In genomic region chr19:32346176-32346575, GRCm38 (mm10) we compare ENCODE assay signal across 8 mouse cellular contexts. TPM values are rescaled to one million over a fixed set of nuclear protein-coding genes. Genes with fewer than 3 reads are reported as not detected.
DNase-seq lines count a peak whose midpoint lies in the region; ATAC-seq lines count a peak whose summit lies in the region.

No protein-coding gene starts in this region.

- H3K27me3 ChIP-seq in neural tube, embryonic 13.5 days, result no peaks in the 10 kb centered on the region
- no peaks in the 10 kb centered on the region for H3K27me3 ChIP-seq in lung, embryonic 16.5 days (ENCODE audit: control insufficient read depth, insufficient read depth, low read depth, low read length)

- no peak overlapping the region for H3K9ac ChIP-seq in neural tube, embryonic 13.5 days
- H3K9ac ChIP-seq in lung, embryonic 16.5 days (ENCODE audit: low read length), result no peak overlapping the region

- no peak for ATAC-seq in neural tube, embryonic 13.5 days (ENCODE audit: low read depth)
- ATAC-seq in lung, embryonic 16.5 days (ENCODE audit: low read depth), result peak; percentile 94

- H3K4me1 ChIP-seq in neural tube, embryonic 13.5 days (replicated peaks), result peaks cover 42% of the 10 kb centered on the region
- H3K4me1 ChIP-seq in lung, embryonic 16.5 days (replicated peaks; ENCODE audit: control insufficient read depth, insufficient read depth, low read length), result peaks cover 70% of the 10 kb centered on the region

- no peaks in the 10 kb centered on the region for H3K9me3 ChIP-seq in neural tube, embryonic 13.5 days
- H3K9me3 ChIP-seq in lung, embryonic 16.5 days (ENCODE audit: control insufficient read depth, low read length), result no peaks in the 10 kb centered on the region

- WGBS in neural tube, embryonic 13.5 days, result 19% methylated on average over 3 of the region's 3 CpGs
- 9% methylated on average over 3 of the region's 3 CpGs for WGBS in lung, embryonic 16.5 days

- H3K4me3 ChIP-seq in neural tube, embryonic 13.5 days, result no peak overlapping the region
- no peak overlapping the region for H3K4me3 ChIP-seq in lung, embryonic 16.5 days (ENCODE audit: low read length)

- H3K27ac ChIP-seq in neural tube, embryonic 13.5 days (replicated peaks), result peak overlapping the region; percentile 67
- H3K27ac ChIP-seq in lung, embryonic 16.5 days (ENCODE audit: low read length), result peak overlapping the region; percentile 88

- H3K4me2 ChIP-seq in neural tube, embryonic 13.5 days, result no peak overlapping the region
- H3K4me2 ChIP-seq in lung, embryonic 16.5 days (ENCODE audit: low read depth, low read length), result peak overlapping the region; percentile 18; the same call in 1 of the 2 replicates

- H3K36me3 ChIP-seq in neural tube, embryonic 13.5 days, result peaks cover 16% of the 10 kb centered on the region
- H3K36me3 ChIP-seq in lung, embryonic 16.5 days (ENCODE audit: control insufficient read depth, insufficient read depth, low read length), result no peaks in the 10 kb centered on the region

- no peak for DNase-seq in neural tube, embryonic 10.5 days (ENCODE audit: extremely low spot score, low spot score)
- DNase-seq in fibroblast of lung, adult 2 months (ENCODE audit: low read depth), result peak; percentile 64
- DNase-seq in kidney, adult 11 months, result peak; percentile 72
- no peak for DNase-seq in right cerebral cortex, postnatal 14 days
- DNase-seq in right cerebral cortex, adult 18-20 months, result no peak
- DNase-seq in spleen, postnatal 10 days (ENCODE audit: low spot score in 2 of 2), result no peak

RNA-seq across cellular contexts. Expression of gene Sgms1, which starts 43.3 kb away (rescaled TPM):
- polyA plus RNA-seq in neural tube, embryonic 13.5 days (2015; fragmentation: Nextera tagmentation; extraction: Ambion mirVana), result 18.7 TPM in 2 replicates
- 63.3 and 68.5 TPM in 2 replicates for polyA plus RNA-seq in lung, embryonic 16.5 days (2015; fragmentation: Nextera tagmentation; extraction: Ambion mirVana)

Comparison
In these comparisons a context has a peak if more than half of its experiments do, and no peak if none do; other contexts are left out.
1. DNase-seq: peak in fibroblast of lung, adult 2 months (single experiment) and kidney, adult 11 months (single experiment); none in neural tube, embryonic 10.5 days (single experiment), right cerebral cortex, postnatal 14 days (single experiment), right cerebral cortex, adult 18-20 months (single experiment) and spleen, postnatal 10 days (0 of 2).